Mouse (Mus musculus) CD4-positive, CD25-positive, alpha-beta regulatory T cell, adult 4 months (primary cell): ENCODE data around the gene Esf1. TPM values are rescaled to one million over a fixed set of nuclear protein-coding genes. Genes with fewer than 3 reads are reported as not detected.
A peak's percentile ranks its signal among the peaks of the same experiment; 100 is the strongest.
"Not testable (repeated sequence)": the region's sequence is repeated elsewhere in the genome, so short reads cannot be mapped to it uniquely, and the experiment has no call there.

Experiments used
- ATAC-seq: one replicate; pipeline ENCODE4 v1.8.0; 2017
- polyA plus RNA-seq, 2 experiments: library from polyadenylated mRNA; unstranded; fragments of 100-300 nt; shearing (Covaris generic); gene quantifications; one replicate each; pipeline ENCODE4 v1.2.1; 2017

Esf1 gene
- polyA plus RNA-seq, 2 experiments from 2014 or later = 23.9 to 34.9 TPM

DNA sequence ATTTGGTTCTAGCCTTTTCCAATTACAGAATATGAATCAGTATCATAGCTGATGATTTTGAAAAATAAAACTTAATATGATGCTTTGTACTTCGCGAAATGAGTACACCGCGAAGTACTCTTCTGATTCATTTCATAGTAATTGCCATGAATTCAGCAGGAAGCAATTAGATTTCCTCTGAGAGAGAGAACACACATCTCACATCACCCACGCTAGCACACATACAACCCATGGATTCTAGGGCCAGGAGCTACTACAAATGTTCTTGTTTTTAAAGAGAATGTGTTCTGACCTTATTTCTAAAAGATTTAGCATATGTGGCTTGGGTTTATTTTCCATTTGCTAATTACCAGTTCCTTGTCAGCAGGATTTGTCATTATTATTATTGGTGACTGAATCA is 76.9 kb downstream of the Esf1 start:
- ATAC-seq = no peak

DNA sequence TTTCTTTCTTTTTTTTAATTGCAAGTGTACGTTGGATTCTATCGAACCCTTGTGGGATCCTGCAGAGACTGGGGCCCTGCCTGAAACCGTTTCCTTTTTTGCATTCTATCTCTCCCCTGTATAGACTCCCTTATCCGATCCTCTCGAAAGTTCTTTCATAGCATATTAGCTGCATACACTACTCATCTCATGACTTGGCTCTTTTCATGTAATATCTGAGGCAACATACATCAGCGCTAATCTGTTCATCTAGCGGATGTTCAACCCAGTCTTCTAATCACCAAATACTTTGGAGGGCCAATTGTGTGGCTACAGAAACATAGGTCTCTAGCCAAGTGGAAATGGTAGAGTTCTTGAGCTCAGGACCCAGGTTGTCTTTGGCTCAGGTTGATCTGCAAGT is 86.1 kb downstream of the Esf1 start:
- ATAC-seq = no peak

DNA sequence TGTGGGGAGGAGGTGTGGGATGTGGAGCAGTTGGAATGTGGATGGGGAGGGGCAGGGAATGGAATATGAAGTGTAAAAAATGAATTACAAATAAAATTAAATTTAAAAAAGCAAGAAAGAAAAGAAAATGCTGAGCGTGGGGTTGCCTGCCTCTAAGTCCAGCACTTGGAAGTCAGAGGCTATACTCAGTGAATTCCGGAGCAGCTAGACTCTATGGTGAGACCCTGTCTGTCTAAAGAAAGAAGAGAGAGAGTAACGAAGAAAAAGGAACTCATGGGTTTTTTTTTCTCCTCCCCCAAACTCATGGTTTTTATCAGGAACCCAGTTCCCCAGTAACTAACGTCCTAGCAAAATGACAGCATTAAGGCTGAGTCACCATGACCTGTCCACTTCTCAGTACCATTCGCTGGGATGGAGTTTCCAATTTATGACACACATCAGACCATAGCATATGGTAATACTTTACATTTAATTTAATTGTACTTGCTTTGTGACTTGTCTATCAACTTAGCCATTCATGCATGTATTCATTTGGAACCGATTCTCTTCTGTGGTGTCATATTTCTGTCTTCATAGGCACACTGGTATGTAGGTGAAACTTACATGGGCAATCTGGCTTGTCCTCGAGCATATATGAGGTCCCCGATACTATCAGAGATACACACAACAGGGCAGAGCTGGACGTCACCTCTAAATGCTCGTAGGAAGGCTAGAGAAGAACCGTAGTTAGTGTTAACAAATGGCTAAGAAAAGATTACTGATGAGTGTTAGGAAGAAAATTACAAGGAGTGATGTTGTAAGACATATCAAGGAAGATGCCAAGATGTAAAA is 89.4 kb downstream of the Esf1 start:
- ATAC-seq = no peak

DNA sequence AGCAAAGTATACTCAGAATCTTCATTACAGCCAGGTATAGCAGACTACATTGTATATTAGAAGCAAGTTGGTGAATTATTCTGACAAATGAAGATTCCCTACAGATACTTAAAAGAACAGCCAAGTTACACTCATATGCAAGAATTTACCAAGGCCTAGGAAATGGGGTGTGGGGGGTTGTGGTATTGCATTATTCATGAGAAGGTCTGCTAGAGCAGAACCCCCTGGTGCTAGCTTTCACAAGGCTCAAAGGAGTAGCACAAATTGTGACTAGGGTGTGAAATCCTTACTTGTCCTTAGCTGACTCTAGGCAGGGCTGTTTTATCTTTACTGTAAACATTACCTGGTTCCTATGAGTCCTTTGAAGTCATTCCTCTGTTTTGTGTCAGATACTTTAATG is 91.1 kb downstream of the Esf1 start:
- not testable (repeated sequence) for ATAC-seq

DNA sequence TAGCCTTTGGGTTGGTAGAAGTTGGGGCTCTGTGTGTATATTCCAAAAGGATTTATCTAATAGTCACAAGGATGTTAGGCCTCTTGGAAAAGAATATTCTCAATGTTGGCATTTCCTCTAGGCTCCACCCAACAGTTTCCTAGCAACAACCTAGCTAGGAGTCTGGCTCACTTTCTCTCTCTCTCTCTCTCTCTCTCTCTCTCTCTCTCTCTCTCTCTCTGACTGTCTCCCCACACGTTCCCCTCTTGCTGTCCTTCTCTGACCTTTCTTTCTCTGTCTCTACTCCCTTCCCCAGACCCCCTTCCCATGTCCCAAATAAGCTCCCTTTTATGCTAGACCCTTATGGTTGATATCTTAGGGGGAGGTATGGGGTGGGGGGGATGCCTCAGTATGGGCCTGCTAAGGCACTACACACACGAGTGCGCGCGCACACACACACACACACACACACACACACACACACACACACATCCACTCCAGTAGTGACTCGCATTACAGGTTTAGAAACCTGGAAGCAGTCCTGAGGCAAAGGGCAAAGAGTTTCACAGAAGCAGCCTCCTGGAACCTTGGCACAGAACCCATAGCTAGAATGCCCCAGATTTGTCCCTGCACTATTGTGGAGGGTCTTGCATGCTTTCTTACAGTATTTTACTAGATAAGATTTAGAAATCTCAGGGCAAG is 91.6 kb downstream of the Esf1 start:
- ATAC-seq = no peak

DNA sequence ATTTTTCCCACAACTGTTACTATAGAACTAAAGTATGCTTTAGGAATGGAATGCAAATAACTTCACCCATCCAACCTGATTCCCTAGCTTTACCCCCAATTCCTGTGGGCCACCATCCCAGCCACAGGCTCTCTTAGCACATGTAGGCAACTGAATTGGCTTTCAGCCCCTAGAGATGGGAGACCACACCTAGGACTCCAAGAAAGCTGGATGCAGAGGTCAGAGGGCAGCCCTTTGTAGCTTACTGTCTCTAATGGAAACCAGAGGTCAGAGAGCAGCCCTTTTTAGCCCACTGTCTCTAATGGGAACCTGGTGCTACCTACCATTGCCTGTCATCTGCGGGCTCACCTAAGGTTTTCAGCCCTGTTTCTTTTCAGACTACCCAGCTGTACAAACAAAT is 92.9 kb downstream of the Esf1 start:
- ATAC-seq = no peak

DNA sequence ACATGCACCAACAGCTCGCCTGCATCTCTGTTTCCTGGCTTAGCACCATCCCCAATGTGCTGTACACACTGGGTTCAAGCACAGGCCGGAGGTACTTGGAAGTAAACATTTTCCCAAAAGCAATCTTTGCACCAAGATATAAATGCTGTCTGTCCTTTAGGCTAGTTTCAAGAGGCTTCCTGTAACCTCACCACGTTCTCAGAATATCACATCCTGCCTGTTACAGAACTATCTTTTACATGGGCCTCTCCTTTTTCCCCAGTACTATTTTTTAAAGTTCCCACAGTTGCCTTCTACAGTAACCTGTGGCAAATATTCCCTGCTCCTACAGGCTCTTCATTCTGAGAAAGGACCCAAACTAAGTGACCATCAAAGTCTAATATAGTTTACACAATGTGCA is 95.2 kb downstream of the Esf1 start:
- ATAC-seq = peak; percentile 71

Other genes starting within 250 kb of the Esf1 start
- 100 to 1,000 TPM; 113 to 114 TPM for gene Tasp1, start 103.8 kb downstream of the Esf1 start, polyA plus RNA-seq
- not detected for gene Gm17374, start 18.5 kb downstream of the Esf1 start, polyA plus RNA-seq
- 10 to 100 TPM; 16.4 to 19.7 TPM for gene Ndufaf5, start 85 bp upstream of the Esf1 start, polyA plus RNA-seq
- gene Sel1l2, start 219.1 kb upstream of the Esf1 start, polyA plus RNA-seq = not detected
- not detected for gene Macrod2, start 224.7 kb upstream of the Esf1 start, polyA plus RNA-seq